Mouse (Mus musculus): ENCODE results near the gene Frmd4b. TPM values are rescaled to one million over a fixed set of nuclear protein-coding genes. Genes with fewer than 3 reads are reported as not detected.

Frmd4b gene
- polyA plus RNA-seq, 2 experiments = 5.7 to 6.4 TPM

DNA sequence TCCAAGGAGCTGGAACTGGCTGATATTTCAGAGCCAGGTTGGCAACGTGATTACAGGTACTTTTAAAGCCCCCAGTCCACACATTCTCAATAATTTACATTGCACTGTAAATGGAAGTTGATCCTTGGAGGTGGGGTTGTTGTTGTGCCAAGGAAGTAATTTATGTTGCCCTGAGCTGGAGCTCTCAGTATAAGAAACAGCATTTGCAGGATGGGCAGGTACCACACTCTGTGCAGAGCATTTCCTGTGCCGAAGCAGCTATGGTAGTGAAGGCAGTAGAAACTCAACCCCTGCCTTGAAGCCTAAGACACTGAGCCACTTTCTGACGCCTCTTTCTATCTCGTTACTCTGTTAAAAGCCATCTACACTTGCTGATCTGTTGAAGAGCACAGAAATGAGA lies 341.6 kb downstream of the Frmd4b start:
- WGBS (ENCODE audit: insufficient replicate concordance) = 48% methylated on average over 4 of the region's 4 CpGs
- Histone ChIP-seq H3K4me3 (ENCODE audit: insufficient read depth in 1 of 2, low read depth in 2 of 2, low read length in 2 of 2) (no peak overlapping the region), H3K27ac (no peak overlapping the region), H3K36me3 (replicated peaks; ENCODE audit: control insufficient read depth, insufficient read depth, low read depth) (no peaks in the 10 kb centered on the region), H3K27me3 (ENCODE audit: control insufficient read depth, insufficient read depth, low read length) (no peaks in the 10 kb centered on the region), H3K4me1 (replicated peaks; ENCODE audit: control insufficient read depth in 2 of 2, insufficient read depth in 2 of 2, low read length in 1 of 2) (peaks cover 0 to 7% of the 10 kb centered on the region in 2 experiments; a peak in 2 of 4 replicates), H3K9ac (replicated peaks) (no peak overlapping the region), H3K9me3 (ENCODE audit: control insufficient read depth, low read length) (no peaks in the 10 kb centered on the region), H3K4me2 (ENCODE audit: low read depth) (no peak overlapping the region)
- DNase-seq (ENCODE audit: low read depth in 3 of 3, low spot score in 3 of 3) (no peak), ATAC-seq (ENCODE audit: insufficient read depth) (no peak)
- TF ChIP-seq EP300 (IDR thresholded peaks at IDR 0.05; ENCODE audit: low read depth) (no peak), CTCF (IDR thresholded peaks at IDR 0.05; ENCODE audit: low read depth) (no peak)

DNA sequence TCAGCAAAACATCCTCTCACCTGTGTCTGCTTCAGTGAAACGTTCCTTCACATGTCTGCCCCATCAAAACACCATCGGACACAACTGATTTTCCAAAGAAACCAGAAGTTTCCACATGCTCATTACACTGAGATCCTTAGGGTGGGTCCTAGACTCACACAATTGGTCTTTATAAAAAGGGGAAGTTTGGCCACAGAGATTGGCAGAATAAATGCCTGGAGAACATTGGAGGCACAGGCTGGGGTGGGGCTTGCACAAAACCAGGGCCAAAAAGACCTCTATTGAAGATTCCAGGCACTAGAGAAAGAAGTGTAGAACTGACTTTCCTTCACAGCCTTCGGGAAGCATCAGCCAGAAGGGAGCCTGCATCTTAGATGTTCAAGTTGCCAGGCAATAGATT lies 343.6 kb downstream of the Frmd4b start:
- Histone ChIP-seq H3K27me3 (ENCODE audit: control insufficient read depth, insufficient read depth, low read length) (no peaks in the 10 kb centered on the region), H3K4me2 (ENCODE audit: low read depth) (no peak overlapping the region), H3K36me3 (replicated peaks; ENCODE audit: control insufficient read depth, insufficient read depth, low read depth) (no peaks in the 10 kb centered on the region), H3K27ac (no peak overlapping the region), H3K4me3 (ENCODE audit: insufficient read depth in 1 of 2, low read depth in 2 of 2, low read length in 2 of 2) (no peak overlapping the region), H3K4me1 (replicated peaks; ENCODE audit: control insufficient read depth in 2 of 2, insufficient read depth in 2 of 2, low read length in 1 of 2) (peaks cover 0 to 7% of the 10 kb centered on the region in 2 experiments; a peak in 2 of 4 replicates), H3K9me3 (ENCODE audit: control insufficient read depth, low read length) (no peaks in the 10 kb centered on the region), H3K9ac (replicated peaks) (no peak overlapping the region)
- DNase-seq (ENCODE audit: low read depth in 3 of 3, low spot score in 3 of 3) (no peak), ATAC-seq (ENCODE audit: insufficient read depth) (no peak)
- WGBS (ENCODE audit: insufficient replicate concordance) = 51% methylated on average over 3 of the region's 3 CpGs
- no peak for TF ChIP-seq CTCF (IDR thresholded peaks at IDR 0.05; ENCODE audit: low read depth)
- no peak for TF ChIP-seq EP300 (IDR thresholded peaks at IDR 0.05; ENCODE audit: low read depth)

DNA sequence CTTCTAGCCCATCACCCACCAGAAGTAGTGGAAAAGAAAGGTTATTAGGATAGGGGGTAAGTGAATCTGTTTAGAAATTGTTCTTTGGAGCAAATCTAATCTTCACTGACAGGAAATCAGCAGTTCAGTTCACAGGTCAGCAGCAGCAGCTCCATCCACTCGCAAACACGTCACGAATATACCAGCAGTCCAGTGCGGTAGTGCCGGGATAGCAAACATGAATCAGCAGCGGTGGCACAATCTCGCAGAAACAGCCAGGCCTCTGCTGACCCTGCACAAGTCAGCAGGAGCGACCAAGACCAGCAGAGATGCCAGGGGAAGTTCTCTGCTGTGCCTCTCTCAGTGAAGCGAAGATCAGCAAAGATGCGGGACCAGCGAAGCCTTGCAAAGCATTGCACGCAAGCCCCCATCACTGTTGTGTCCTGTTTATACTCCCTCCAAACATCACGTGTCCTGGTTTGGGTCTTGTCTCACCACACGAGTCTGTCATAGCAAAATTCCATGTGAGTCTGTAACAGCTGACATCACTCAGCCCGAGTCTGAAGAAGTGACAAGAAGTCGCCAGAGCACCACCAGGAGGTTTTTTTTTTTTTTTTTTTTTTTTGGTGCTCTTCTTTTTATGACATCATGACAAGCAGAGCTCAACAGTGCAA lies 344.2 kb downstream of the Frmd4b start:
- ATAC-seq (ENCODE audit: insufficient read depth) = no peak
- Histone ChIP-seq H3K4me2 (ENCODE audit: low read depth) (no peak overlapping the region), H3K4me3 (ENCODE audit: insufficient read depth in 1 of 2, low read depth in 2 of 2, low read length in 2 of 2) (no peak overlapping the region), H3K4me1 (replicated peaks; ENCODE audit: control insufficient read depth in 2 of 2, insufficient read depth in 2 of 2, low read length in 1 of 2) (peaks cover 0 to 3% of the 10 kb centered on the region in 2 experiments; a peak in 2 of 4 replicates), H3K9ac (replicated peaks) (no peak overlapping the region), H3K27ac (no peak overlapping the region), H3K27me3 (ENCODE audit: control insufficient read depth, insufficient read depth, low read length) (no peaks in the 10 kb centered on the region), H3K9me3 (ENCODE audit: control insufficient read depth, low read length) (no peaks in the 10 kb centered on the region), H3K36me3 (replicated peaks; ENCODE audit: control insufficient read depth, insufficient read depth, low read depth) (no peaks in the 10 kb centered on the region)
- no peak for TF ChIP-seq EP300 (IDR thresholded peaks at IDR 0.05; ENCODE audit: low read depth)
- TF ChIP-seq CTCF (IDR thresholded peaks at IDR 0.05; ENCODE audit: low read depth) = no peak
- DNase-seq (ENCODE audit: low read depth in 3 of 3, low spot score in 3 of 3) = no peak
- 63% methylated on average over 16 of the region's 16 CpGs for WGBS (ENCODE audit: insufficient replicate concordance)

DNA sequence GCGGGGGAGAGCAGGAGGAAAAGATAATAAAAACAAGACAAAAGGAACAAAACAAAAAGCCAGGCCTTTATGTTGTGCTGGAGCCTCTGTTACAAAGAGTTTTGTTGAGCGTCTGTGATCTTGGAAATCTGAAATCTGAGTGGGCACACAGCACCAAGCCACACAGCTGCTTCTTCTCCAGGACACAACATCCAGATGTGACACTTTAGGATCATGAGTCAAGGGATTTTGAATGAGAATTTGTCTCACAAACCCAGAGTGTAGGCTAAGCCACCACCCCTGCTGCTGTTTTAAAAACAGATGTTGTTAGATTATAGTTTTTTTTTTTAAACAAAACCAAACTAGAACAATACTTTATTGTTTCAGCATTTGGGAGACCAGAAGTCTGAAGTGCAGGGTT lies 345.0 kb downstream of the Frmd4b start:
- ATAC-seq (ENCODE audit: insufficient read depth) (no peak), DNase-seq (ENCODE audit: low read depth in 3 of 3, low spot score in 3 of 3) (no peak)
- no peak overlapping the region for H3K4me3 ChIP-seq (ENCODE audit: insufficient read depth in 1 of 2, low read depth in 2 of 2, low read length in 2 of 2)
- H3K4me1 ChIP-seq (replicated peaks; ENCODE audit: control insufficient read depth in 2 of 2, insufficient read depth in 2 of 2, low read length in 1 of 2) = 0 out of 4 replicates have a peak, but pooled peaks cover 0 to 1% of the 10 kb centered on the region in 2 experiments
- H3K9me3 ChIP-seq (ENCODE audit: control insufficient read depth, low read length) = no peaks in the 10 kb centered on the region
- TF ChIP-seq EP300 (IDR thresholded peaks at IDR 0.05; ENCODE audit: low read depth) = no peak
- no peak for TF ChIP-seq CTCF (IDR thresholded peaks at IDR 0.05; ENCODE audit: low read depth)
- H3K27ac ChIP-seq = no peak overlapping the region
- H3K36me3 ChIP-seq (replicated peaks; ENCODE audit: control insufficient read depth, insufficient read depth, low read depth) = no peaks in the 10 kb centered on the region
- H3K9ac ChIP-seq (replicated peaks) = no peak overlapping the region
- 48% methylated on average over 2 of the region's 2 CpGs for WGBS (ENCODE audit: insufficient replicate concordance)
- H3K4me2 ChIP-seq (ENCODE audit: low read depth) = no peak overlapping the region
- H3K27me3 ChIP-seq (ENCODE audit: control insufficient read depth, insufficient read depth, low read length) = no peaks in the 10 kb centered on the region

DNA sequence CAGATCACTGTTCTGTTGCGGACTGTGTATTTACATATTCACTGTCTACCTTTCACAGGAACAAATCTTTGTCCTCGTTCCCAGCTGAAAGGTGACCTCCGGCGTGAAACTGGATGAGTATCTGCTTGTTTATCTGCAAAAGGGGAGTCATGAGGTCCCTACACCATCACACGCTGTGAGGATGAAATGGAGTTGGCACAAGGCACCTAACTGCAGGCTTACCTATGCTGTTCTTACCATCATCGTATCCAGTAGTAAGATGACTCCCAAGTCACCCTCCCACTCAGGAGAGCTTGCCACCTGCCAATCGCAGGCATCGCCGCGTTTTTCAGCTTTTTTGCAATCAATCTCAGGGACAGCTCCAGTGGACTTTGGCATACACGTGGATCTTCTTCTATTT lies 347.7 kb downstream of the Frmd4b start:
- Histone ChIP-seq H3K4me2 (ENCODE audit: low read depth) (no peak overlapping the region), H3K4me1 (replicated peaks; ENCODE audit: control insufficient read depth in 2 of 2, insufficient read depth in 2 of 2, low read length in 1 of 2) (0 out of 4 replicates have a peak, but pooled peaks cover 0 to 1% of the 10 kb centered on the region in 2 experiments), H3K4me3 (ENCODE audit: insufficient read depth in 1 of 2, low read depth in 2 of 2, low read length in 2 of 2) (no peak overlapping the region), H3K27me3 (ENCODE audit: control insufficient read depth, insufficient read depth, low read length) (no peaks in the 10 kb centered on the region), H3K9me3 (ENCODE audit: control insufficient read depth, low read length) (no peaks in the 10 kb centered on the region), H3K36me3 (replicated peaks; ENCODE audit: control insufficient read depth, insufficient read depth, low read depth) (no peaks in the 10 kb centered on the region), H3K9ac (replicated peaks) (no peak overlapping the region), H3K27ac (no peak overlapping the region)
- TF ChIP-seq CTCF (IDR thresholded peaks at IDR 0.05; ENCODE audit: low read depth) (no peak), EP300 (IDR thresholded peaks at IDR 0.05; ENCODE audit: low read depth) (no peak)
- DNase-seq (ENCODE audit: low read depth in 3 of 3, low spot score in 3 of 3) (no peak), ATAC-seq (ENCODE audit: insufficient read depth) (no peak)
- WGBS (ENCODE audit: insufficient replicate concordance) = 70% methylated on average over 11 of the region's 11 CpGs

All from liver, embryonic 14.5 days (tissue).